Mouse (Mus musculus) kidney, embryonic 14.5 days (tissue): ENCODE measurements around the gene Cyp26b1. TPM values are rescaled to one million over a fixed set of nuclear protein-coding genes. Genes with fewer than 3 reads are reported as not detected.

Experiments used
- ATAC-seq: fragments of 200-750 bp; cut with Nextera tagmentation; 2 replicates; pipeline ENCODE4 v1.8.0; 2017; ENCODE audit warnings: moderate number of reproducible peaks, mild to moderate bottlenecking, moderate TSS enrichment, moderate library complexity; ENCODE audit not compliant: low FRiP score, low TSS enrichment
- H3K27ac ChIP-seq: fragments of 300-500 bp; sonication (generic); 2 replicates; pipeline ENCODE4 v1.5.1; 2014; ENCODE audit warnings: low read depth, mild to moderate bottlenecking, low read length, moderate library complexity, mixed read lengths
- H3K27me3 ChIP-seq: fragments of 300-500 bp; sonication (generic); 2 replicates; pipeline ENCODE4 v1.6.1; 2014; ENCODE audit warnings: mild to moderate bottlenecking, low read length; ENCODE audit not compliant: control insufficient read depth, insufficient read depth
- H3K36me3 ChIP-seq: fragments of 300-500 bp; sonication (generic); 2 replicates; pipeline ENCODE4 v1.6.1; 2014; ENCODE audit warnings: low read length, mixed read lengths; ENCODE audit not compliant: control insufficient read depth, insufficient read depth
- H3K4me1 ChIP-seq: fragments of 300-500 bp; sonication (generic); 2 replicates; pipeline ENCODE4 v1.6.1; 2014; ENCODE audit warnings: low read length, mixed read lengths; ENCODE audit not compliant: control insufficient read depth, insufficient read depth
- H3K4me2 ChIP-seq: fragments of 300-500 bp; sonication (generic); replicated peaks from 2 replicates; pipeline ENCODE4 v1.6.1; 2014; ENCODE audit warnings: low read depth, mild to moderate bottlenecking, low read length
- H3K4me3 ChIP-seq: fragments of 300-500 bp; sonication (generic); 2 replicates; pipeline ENCODE4 v1.5.1; 2014; ENCODE audit warnings: mild to moderate bottlenecking, low read length
- H3K9ac ChIP-seq: fragments of 300-500 bp; sonication (generic); 2 replicates; pipeline ENCODE4 v1.6.1; 2014; ENCODE audit warnings: low read depth, mild to moderate bottlenecking, low read length, moderate library complexity
- H3K9me3 ChIP-seq: fragments of 300-500 bp; sonication (generic); 2 replicates; pipeline ENCODE4 v1.6.1; 2016; ENCODE audit warnings: low read length; ENCODE audit not compliant: control insufficient read depth
- WGBS: fragments of 180-500 bp; shearing (Covaris S2); extraction: QIAGEN DNeasy Blood & Tissue Kit; methylation state at CpG from one replicate; pipeline ENCODE4 v1.1.7; 2014; 5-methylcytosine and 5-hydroxymethylcytosine counted together
- polyA plus RNA-seq: library from polyadenylated mRNA; unstranded; fragments of >200 nt; fragmentation: Nextera tagmentation; extraction: Ambion mirVana; gene quantifications from 2 replicates; pipeline ENCODE4 v1.2.1, GENCODE M21; 2014

Gene Cyp26b1
- polyA plus RNA-seq, 1 experiment from 2014 or later = 6.7 TPM

DNA sequence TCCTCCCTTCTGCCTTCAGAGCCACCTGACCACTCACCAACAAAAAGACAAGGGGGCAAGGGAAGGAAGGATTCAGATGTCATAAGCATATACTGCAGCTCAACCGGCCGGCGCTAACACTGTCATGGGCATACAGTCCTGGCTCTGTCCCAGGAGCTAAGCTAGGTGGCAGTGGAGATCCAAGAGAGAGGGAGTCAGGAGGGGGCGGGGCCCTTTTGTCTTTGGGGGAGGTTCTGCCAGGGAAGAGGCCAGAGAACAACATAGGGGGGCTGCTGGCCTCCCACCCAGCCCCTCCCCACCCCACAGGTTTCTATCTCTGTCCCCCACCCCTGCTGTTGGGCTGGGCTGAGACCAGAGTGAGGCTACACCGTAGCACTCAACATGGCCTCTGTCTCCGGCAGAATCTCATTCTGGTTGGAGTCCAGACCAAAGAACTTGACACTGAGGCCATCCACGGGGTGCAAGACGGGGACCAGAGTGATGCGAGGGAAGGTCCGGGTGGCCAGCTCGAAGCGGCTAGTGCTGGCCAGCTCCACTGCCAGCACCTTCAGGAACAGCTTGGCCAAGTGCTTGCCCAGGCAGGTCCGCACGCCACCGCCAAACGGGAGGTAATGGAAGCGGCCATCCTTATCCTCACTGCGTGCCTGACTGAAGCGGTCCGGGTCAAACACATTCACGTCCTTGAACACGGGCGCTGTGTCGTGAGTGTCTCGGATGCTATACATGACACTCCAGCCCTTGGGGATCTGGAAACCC is 19.6 kb downstream of the Cyp26b1 start:
- Histone ChIP-seq H3K4me1 (peaks cover 4% of the 10 kb centered on the region; the same call in 1 of the 2 replicates), H3K4me2 (peak overlapping the region; percentile 26), H3K27ac (no peak overlapping the region), H3K36me3 (no peaks in the 10 kb centered on the region), H3K4me3 (peak overlapping the region; percentile 6; the same call in 1 of the 2 replicates), H3K27me3 (peaks cover 56% of the 10 kb centered on the region), H3K9ac (no peak overlapping the region), H3K9me3 (no peaks in the 10 kb centered on the region)
- ATAC-seq = peak; percentile 53
- 38% methylated on average over 25 of the region's 25 CpGs for WGBS

DNA sequence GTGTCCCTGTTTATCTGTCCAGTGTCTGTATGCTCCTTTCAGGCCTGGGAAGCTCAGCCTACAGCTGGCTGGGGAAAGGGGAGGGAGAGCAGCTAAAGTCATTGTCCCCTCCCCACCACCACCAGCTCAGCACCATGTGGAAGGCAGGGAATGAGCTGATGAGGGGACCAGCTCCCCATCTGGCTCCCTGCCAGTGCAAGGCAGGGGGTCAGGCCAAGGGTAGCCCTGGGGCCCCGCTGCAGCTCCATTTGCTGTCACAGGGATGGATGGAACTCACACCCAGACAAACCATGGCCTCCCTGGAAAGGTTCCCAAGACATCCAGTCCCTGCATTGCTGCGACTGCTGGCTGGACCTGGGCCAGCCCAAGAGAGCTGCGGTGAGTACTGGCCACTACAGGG is 23.7 kb downstream of the Cyp26b1 start:
- 50% methylated on average over 3 of the region's 3 CpGs for WGBS
- Histone ChIP-seq H3K9ac (no peak overlapping the region), H3K4me1 (peaks cover 4% of the 10 kb centered on the region; the same call in 1 of the 2 replicates), H3K4me2 (no peak overlapping the region), H3K27me3 (peaks cover 27% of the 10 kb centered on the region; the same call in 1 of the 2 replicates), H3K27ac (no peak overlapping the region), H3K9me3 (no peaks in the 10 kb centered on the region), H3K36me3 (no peaks in the 10 kb centered on the region), H3K4me3 (no peak overlapping the region)
- ATAC-seq = no peak

GRCm38 (mm10) chr6:84569590-84569989 is 24.1 kb downstream of the Cyp26b1 start:
- H3K4me1 ChIP-seq = peaks cover 4% of the 10 kb centered on the region; the same call in 1 of the 2 replicates
- no peaks in the 10 kb centered on the region for H3K9me3 ChIP-seq
- no peak overlapping the region for H3K9ac ChIP-seq
- ATAC-seq = 0 out of 2 replicates have a peak, but pooled peaks have one; percentile 30
- no peak overlapping the region for H3K4me2 ChIP-seq
- H3K27me3 ChIP-seq = peaks cover 25% of the 10 kb centered on the region; the same call in 1 of the 2 replicates
- no peak overlapping the region for H3K4me3 ChIP-seq
- H3K27ac ChIP-seq = no peak overlapping the region
- no peaks in the 10 kb centered on the region for H3K36me3 ChIP-seq

DNA sequence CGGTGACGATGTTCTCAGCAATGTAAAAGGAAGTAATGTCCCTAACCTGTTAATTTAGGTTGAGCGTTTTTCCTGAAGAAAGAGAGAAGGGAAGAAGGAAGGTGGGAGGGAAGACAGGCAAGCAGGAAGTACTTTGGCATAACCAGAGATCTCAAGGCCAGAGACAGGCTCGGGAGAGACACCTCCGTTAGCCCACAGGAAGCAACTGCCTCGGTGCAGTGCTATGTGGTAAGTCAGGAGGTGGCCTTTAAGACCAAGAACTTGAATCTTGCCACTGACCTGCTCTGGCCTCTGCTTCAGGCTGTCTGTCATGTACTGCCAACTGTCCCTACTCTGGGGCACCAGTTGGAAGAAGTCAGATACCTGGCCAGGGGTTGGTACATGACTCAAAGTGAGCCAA is 24.8 kb downstream of the Cyp26b1 start:
- Histone ChIP-seq H3K9me3 (no peaks in the 10 kb centered on the region), H3K36me3 (no peaks in the 10 kb centered on the region), H3K4me2 (no peak overlapping the region), H3K4me3 (no peak overlapping the region), H3K27me3 (peaks cover 25% of the 10 kb centered on the region), H3K9ac (no peak overlapping the region), H3K4me1 (peaks cover 4% of the 10 kb centered on the region; the same call in 1 of the 2 replicates), H3K27ac (no peak overlapping the region)
- WGBS = 69% methylated on average over 6 of the region's 6 CpGs
- no peak for ATAC-seq

- no peak overlapping the region for H3K9ac ChIP-seq
- no peaks in the 10 kb centered on the region for H3K9me3 ChIP-seq
- H3K4me2 ChIP-seq = no peak overlapping the region
- H3K4me1 ChIP-seq = peaks cover 4% of the 10 kb centered on the region; the same call in 1 of the 2 replicates
- peaks cover 26% of the 10 kb centered on the region for H3K27me3 ChIP-seq
- H3K36me3 ChIP-seq = no peaks in the 10 kb centered on the region
- H3K27ac ChIP-seq = no peak overlapping the region
- ATAC-seq = no peak
- 78% methylated on average over 4 of the region's 4 CpGs for WGBS
- no peak overlapping the region for H3K4me3 ChIP-seq
These were observed 26.0 kb downstream of the Cyp26b1 start for GRCm38 (mm10) chr6:84567696-84568095.

DNA sequence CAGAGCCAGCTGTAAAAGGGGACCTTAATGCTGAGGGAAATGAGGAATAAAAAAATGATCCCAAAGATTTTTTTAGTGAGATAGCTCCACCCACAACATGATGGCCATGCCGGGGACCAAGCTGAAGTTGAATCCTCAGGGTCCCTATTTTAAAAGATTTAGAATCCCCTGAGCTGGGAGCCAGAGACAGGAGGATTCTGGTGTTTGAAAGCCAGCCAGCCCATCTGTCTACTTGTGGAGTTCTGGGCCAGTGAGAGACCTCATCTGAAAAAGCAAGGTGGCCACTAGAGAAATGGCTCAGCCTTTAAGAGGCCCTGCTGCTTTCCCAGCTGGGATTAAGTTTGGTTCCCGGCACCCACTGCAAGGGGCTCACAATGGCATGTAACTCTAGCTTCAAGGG is 26.9 kb downstream of the Cyp26b1 start:
- Histone ChIP-seq H3K4me2 (no peak overlapping the region), H3K4me1 (peaks cover 4% of the 10 kb centered on the region; the same call in 1 of the 2 replicates), H3K27ac (no peak overlapping the region), H3K27me3 (peaks cover 24% of the 10 kb centered on the region), H3K9me3 (no peaks in the 10 kb centered on the region), H3K9ac (no peak overlapping the region), H3K36me3 (no peaks in the 10 kb centered on the region), H3K4me3 (no peak overlapping the region)
- ATAC-seq = no peak
- 79% methylated on average over 2 of the region's 2 CpGs for WGBS

DNA sequence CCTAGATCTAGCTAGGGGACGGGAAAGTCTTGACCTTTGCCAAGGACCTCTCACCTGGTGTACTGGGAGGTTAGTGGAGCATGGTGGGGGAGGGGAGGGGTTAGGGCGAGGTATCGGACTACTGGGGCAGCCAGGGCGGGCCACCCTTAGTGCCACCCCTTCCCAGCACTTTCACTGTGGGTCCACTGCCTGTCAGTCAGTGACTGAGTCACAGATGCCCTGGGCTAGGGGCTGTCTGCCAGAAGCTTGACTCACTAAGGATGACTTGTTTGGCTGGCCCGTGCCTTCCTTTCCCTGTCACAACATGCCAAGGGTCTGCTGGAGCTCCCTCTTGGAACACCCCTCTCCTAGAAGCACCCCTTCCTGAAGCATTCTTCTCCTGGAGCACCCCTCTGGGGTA is 28.5 kb downstream of the Cyp26b1 start:
- ATAC-seq = no peak
- H3K4me2 ChIP-seq = no peak overlapping the region
- no peaks in the 10 kb centered on the region for H3K9me3 ChIP-seq
- WGBS = 56% methylated on average over 5 of the region's 5 CpGs
- H3K27me3 ChIP-seq = peaks cover 20% of the 10 kb centered on the region
- no peaks in the 10 kb centered on the region for H3K36me3 ChIP-seq
- H3K4me3 ChIP-seq = no peak overlapping the region
- no peak overlapping the region for H3K9ac ChIP-seq
- no peak overlapping the region for H3K27ac ChIP-seq
- peaks cover 4% of the 10 kb centered on the region; the same call in 1 of the 2 replicates for H3K4me1 ChIP-seq

GRCm38 (mm10) chr6:84562948-84563347 is 30.8 kb downstream of the Cyp26b1 start:
- no peaks in the 10 kb centered on the region for H3K36me3 ChIP-seq
- no peak overlapping the region for H3K4me2 ChIP-seq
- no peaks in the 10 kb centered on the region for H3K9me3 ChIP-seq
- H3K4me3 ChIP-seq = no peak overlapping the region
- no peak overlapping the region for H3K9ac ChIP-seq
- WGBS = 38% methylated on average over 4 of the region's 4 CpGs
- no peaks in the 10 kb centered on the region for H3K4me1 ChIP-seq
- peaks cover 18% of the 10 kb centered on the region for H3K27me3 ChIP-seq
- no peak for ATAC-seq
- no peak overlapping the region for H3K27ac ChIP-seq

GRCm38 (mm10) chr6:84561171-84561570 is 32.5 kb downstream of the Cyp26b1 start:
- H3K4me3 ChIP-seq = no peak overlapping the region
- no peak for ATAC-seq
- no peak overlapping the region for H3K9ac ChIP-seq
- no peaks in the 10 kb centered on the region for H3K9me3 ChIP-seq
- no peaks in the 10 kb centered on the region for H3K36me3 ChIP-seq
- H3K27me3 ChIP-seq = peaks cover 18% of the 10 kb centered on the region
- no peaks in the 10 kb centered on the region for H3K4me1 ChIP-seq
- 88% methylated on average over 1 of the region's 1 CpGs for WGBS
- H3K4me2 ChIP-seq = no peak overlapping the region
- no peak overlapping the region for H3K27ac ChIP-seq
